Mouse (Mus musculus): Measurements from ENCODE around the gene Extl2.

DNA sequence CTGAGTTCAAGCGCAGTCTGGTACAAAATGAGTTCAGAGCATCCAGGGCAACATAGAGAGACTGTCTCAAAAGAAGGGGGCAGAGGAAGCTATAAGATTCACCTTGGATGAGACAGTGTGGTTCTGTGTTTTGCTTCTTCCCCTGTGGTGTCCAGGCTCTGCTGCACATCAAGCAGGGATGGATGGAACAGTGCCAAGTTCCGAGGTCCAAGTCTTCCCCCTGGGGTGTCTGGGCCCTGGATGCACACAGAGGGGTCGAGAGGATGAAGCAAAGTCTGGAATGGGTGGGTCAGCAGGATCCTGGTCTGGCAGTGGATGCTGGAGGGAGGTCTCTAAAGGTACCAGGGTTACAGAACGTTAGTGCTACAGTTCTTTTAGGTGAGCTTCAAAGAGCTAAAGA, 11.3 kb downstream of the Extl2 start:
- TF ChIP-seq EP300 (IDR thresholded peaks at IDR 0.05; ENCODE audit: low read depth) = no peak
- TF ChIP-seq CTCF (IDR thresholded peaks at IDR 0.05; ENCODE audit: low read depth) = no peak
